Mouse (Mus musculus) megakaryocyte, embryonic 14.5 days (primary cell): ENCODE data around the gene Chn1.

Experiments used
- FLI1 ChIP-seq: IDR thresholded peaks from 2 replicates; pipeline ENCODE4 v1.6.1; 2012; ENCODE audit warnings: low read length, inconsistent platforms, mixed read lengths
- GATA1 ChIP-seq: IDR thresholded peaks from 3 replicates; pipeline ENCODE4 v1.6.1; 2012; ENCODE audit warnings: mixed read lengths, low read length, inconsistent platforms, borderline replicate concordance

GRCm38 (mm10) chr2:73746375-73746770, 28.8 kb downstream of the Chn1 start:
- TF ChIP-seq FLI1 (no peak), GATA1 (no peak)
